ENCODE assay signal across 17 mouse cellular contexts in genomic region chr4:116291561-116291960, GRCm38 (mm10).
DNase-seq lines count a peak whose midpoint lies in the region; ATAC-seq and TF ChIP-seq lines count a peak whose summit lies in the region.
"Had no signal": no experiment of that assay in that cellular context is flagged by ENCODE, and none has a peak within 500 bp of the region (broad histone marks: within the 10 kb centered on the region; RNA-seq: fewer than 3 reads in every experiment).

No protein-coding gene starts in this region.

- no peak overlapping the region for H3K4me3 ChIP-seq in midbrain, postnatal 0 days (ENCODE audit: low read depth, low read length)
- no peak overlapping the region for H3K4me3 ChIP-seq in midbrain, embryonic 10.5 days
- H3K4me3 ChIP-seq in cerebellum, adult 2 months (replicated peaks; ENCODE audit: insufficient read depth, low read depth, low read length) = no peak overlapping the region
- H3K4me3 ChIP-seq: heart, embryonic 12.5 days; liver, embryonic 15.5 days; midbrain, embryonic 12.5 days had no signal

- no peak for TF ChIP-seq POLR2A in cerebellum, adult 2 months (IDR thresholded peaks at IDR 0.05; ENCODE audit: borderline replicate concordance, insufficient read depth, low read length)

- ATAC-seq in midbrain, postnatal 0 days (ENCODE audit: low FRiP score) = no peak
- ATAC-seq: intestine, postnatal 0 days had no signal

- no peaks in the 10 kb centered on the region for H3K27me3 ChIP-seq in midbrain, postnatal 0 days (ENCODE audit: insufficient read depth, low read length)
- H3K27me3 ChIP-seq in midbrain, embryonic 10.5 days (ENCODE audit: low read depth, poor library complexity, severe bottlenecking) = no peaks in the 10 kb centered on the region
- H3K27me3 ChIP-seq in cerebellum, adult 2 months (ENCODE audit: control insufficient read depth, insufficient read depth, low read length) = no peaks in the 10 kb centered on the region
- H3K27me3 ChIP-seq: heart, embryonic 12.5 days; liver, embryonic 15.5 days; midbrain, embryonic 12.5 days had no signal

- intact Hi-C loops in left cerebral cortex, postnatal 4 days (cut with DNase I) = no loop called here

- no peaks in the 10 kb centered on the region for H3K4me1 ChIP-seq in midbrain, postnatal 0 days (ENCODE audit: insufficient read depth, low read length)
- H3K4me1 ChIP-seq in midbrain, embryonic 10.5 days = no peaks in the 10 kb centered on the region
- peaks cover 16% of the 10 kb centered on the region for H3K4me1 ChIP-seq in cerebellum, adult 2 months (ENCODE audit: control insufficient read depth, insufficient read depth, low read length)
- H3K4me1 ChIP-seq: heart, embryonic 12.5 days; liver, embryonic 15.5 days; midbrain, embryonic 12.5 days had no signal

- no peak for TF ChIP-seq CTCF in midbrain, postnatal 0 days (IDR thresholded peaks at IDR 0.05)
- TF ChIP-seq CTCF in cerebellum, adult 2 months (IDR thresholded peaks at IDR 0.05; ENCODE audit: borderline replicate concordance, insufficient read depth, low read depth, low read length) = no peak

- H3K9ac ChIP-seq in midbrain, postnatal 0 days (replicated peaks; ENCODE audit: low read length, poor library complexity, severe bottlenecking) = no peak overlapping the region
- H3K9ac ChIP-seq: heart, embryonic 12.5 days; liver, embryonic 15.5 days; midbrain, embryonic 12.5 days had no signal

- H3K9me3 ChIP-seq in midbrain, postnatal 0 days (ENCODE audit: low read length) = no peaks in the 10 kb centered on the region
- no peaks in the 10 kb centered on the region for H3K9me3 ChIP-seq in midbrain, embryonic 10.5 days (replicated peaks)
- H3K9me3 ChIP-seq: heart, embryonic 12.5 days; liver, embryonic 15.5 days; midbrain, embryonic 12.5 days had no signal

- H3K4me2 ChIP-seq in midbrain, postnatal 0 days (ENCODE audit: low read depth, low read length, poor library complexity, severe bottlenecking) = no peak overlapping the region
- H3K4me2 ChIP-seq: heart, embryonic 12.5 days; liver, embryonic 15.5 days; midbrain, embryonic 12.5 days had no signal

- WGBS in midbrain, postnatal 0 days = 87% methylated on average over 6 of the region's 6 CpGs
- 90% methylated on average over 6 of the region's 6 CpGs for WGBS in midbrain, embryonic 10.5 days
- WGBS in cerebellum, adult 2 months = 22% methylated on average over 6 of the region's 6 CpGs

- peaks cover 28% of the 10 kb centered on the region for H3K36me3 ChIP-seq in midbrain, postnatal 0 days (ENCODE audit: insufficient read depth, low read length)
- H3K36me3 ChIP-seq in midbrain, embryonic 10.5 days = peaks cover 100% of the 10 kb centered on the region
- H3K36me3 ChIP-seq: liver, embryonic 15.5 days had no signal

- H3K27ac ChIP-seq in midbrain, postnatal 0 days (ENCODE audit: low read depth, low read length) = no peak overlapping the region
- no peak overlapping the region for H3K27ac ChIP-seq in midbrain, embryonic 10.5 days (replicated peaks)
- H3K27ac ChIP-seq in cerebellum, adult 2 months (ENCODE audit: insufficient read depth, low read length) = no peak overlapping the region
- H3K27ac ChIP-seq: liver, embryonic 15.5 days; midbrain, embryonic 12.5 days had no signal

- peak; percentile 47 to 63 for DNase-seq in frontal cortex, postnatal 36 days (ENCODE audit: low spot score in 2 of 2)
- DNase-seq in frontal cortex, postnatal 10 days (ENCODE audit: low spot score in 2 of 2) = no peak
- peak; percentile 34 for DNase-seq in midbrain, postnatal 0 days (ENCODE audit: low spot score)
- no peak for DNase-seq in midbrain, embryonic 10.5 days (ENCODE audit: low spot score)
- DNase-seq in cerebellum, adult 2 months = peak; percentile 70 to 88
- DNase-seq in left cerebral cortex, postnatal 4 days = peak; percentile 29
- no peak for DNase-seq in thymus, adult 18-20 months
- no peak for DNase-seq in urinary bladder, postnatal 25 days (ENCODE audit: low spot score)
- DNase-seq: adrenal gland, postnatal 36 days; gastrocnemius, postnatal 25 days; heart, postnatal 4 days; kidney, postnatal 25 days; lung, postnatal 36 days had no signal

Comparison
In these comparisons a context has a peak if more than half of its experiments do, and no peak if none do; other contexts are left out.
1. DNase-seq: peak in frontal cortex, postnatal 36 days (2 of 2), midbrain, postnatal 0 days (single experiment), cerebellum, adult 2 months (2 of 2) and left cerebral cortex, postnatal 4 days (single experiment); none in frontal cortex, postnatal 10 days (0 of 2), midbrain, embryonic 10.5 days (single experiment), thymus, adult 18-20 months (0 of 2) and urinary bladder, postnatal 25 days (single experiment).